Mouse (Mus musculus) thymus, adult 2 months (tissue): ENCODE results near the gene Smarca2.

Source experiments
- CTCF ChIP-seq: fragments of 200-500 bp; IDR thresholded peaks from 2 replicates; pipeline ENCODE4 v1.5.1; 2012; ENCODE audit warnings: mild to moderate bottlenecking, control low read depth, low read length, moderate library complexity, borderline replicate concordance; ENCODE audit not compliant: control insufficient read depth, poor library complexity, insufficient read depth; ENCODE audit errors: extremely low read depth
- POLR2A ChIP-seq: fragments of 200-500 bp; IDR thresholded peaks from 2 replicates; pipeline ENCODE4 v1.6.1; 2012; ENCODE audit warnings: mild to moderate bottlenecking, low read length, control low read depth, moderate library complexity; ENCODE audit not compliant: control insufficient read depth, poor library complexity, insufficient read depth; ENCODE audit errors: extremely low read depth

DNA sequence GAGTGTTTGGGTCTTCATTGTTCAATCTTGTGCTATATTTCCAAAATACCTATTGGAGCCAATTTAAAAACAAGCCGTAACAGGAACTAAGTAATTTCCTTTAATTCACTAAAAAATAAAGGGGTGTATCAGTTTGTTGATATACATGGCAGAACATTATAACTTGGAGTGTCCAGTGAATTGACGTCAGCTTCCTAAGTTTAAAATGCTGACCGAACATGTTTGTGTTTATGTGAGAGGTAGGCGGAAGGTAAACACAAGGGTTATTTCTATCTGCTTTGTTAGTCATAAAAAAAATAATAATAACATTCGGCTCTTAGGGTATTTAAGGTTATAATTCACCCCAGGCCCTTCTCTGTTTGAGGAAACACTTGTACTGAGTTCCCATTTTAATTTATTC is 12.4 kb downstream of the Smarca2 start:
- TF ChIP-seq POLR2A (no peak), CTCF (no peak)
